Mouse (Mus musculus): ENCODE measurements around the gene Ncoa7.
A peak's percentile ranks its signal among the peaks of the same experiment; 100 is the strongest.

Gene Ncoa7

DNA sequence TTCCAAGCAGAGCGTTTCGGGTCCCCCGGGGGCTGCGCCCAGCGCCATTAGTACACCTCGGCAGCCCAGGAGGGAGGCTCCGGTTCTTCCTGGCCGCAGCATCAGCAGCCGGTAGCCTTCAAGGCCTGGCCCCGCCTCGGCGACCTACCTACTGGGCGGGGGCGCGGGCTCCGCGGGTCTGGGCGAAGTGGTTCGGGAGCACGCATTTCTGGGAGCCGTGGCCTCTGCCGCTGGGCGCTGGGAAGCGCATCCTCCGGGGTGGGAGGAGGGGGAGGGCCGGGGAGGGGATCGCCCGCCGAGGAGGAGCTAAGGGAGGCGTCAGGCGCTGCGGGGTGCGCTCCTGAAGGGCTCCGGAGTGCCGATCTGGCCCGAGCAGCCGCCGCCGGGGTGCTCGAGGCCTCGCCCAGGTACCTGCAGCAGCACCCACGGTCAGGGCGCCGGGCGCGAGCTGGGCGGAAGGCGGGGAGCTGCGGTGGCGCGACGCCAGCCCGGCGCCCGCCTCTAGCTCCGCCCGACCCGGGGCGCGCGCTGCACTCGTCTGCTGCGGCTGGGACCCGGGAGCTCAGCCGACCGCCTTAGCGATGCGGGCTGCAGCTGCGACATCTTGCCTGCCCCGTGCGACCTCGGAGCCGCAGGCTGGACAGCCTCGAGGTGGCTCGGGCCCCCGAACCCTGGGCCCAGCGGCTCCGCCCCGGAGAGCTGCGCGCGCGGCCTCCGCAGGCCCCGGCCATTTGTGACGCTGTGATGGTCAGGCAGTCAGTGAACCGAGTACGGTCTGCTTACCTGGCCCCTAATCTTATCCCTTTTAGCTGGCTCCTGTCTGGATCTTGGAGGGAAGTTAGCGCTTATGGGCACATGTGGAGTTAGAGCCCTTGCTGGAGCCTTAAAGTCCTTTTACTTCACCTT is at the start of gene Ncoa7:
Gene Ncoa7 (minus strand): TSS at position 646 of the 906 bp plus-strand sequence.
- DNase-seq (ENCODE audit: low read depth) = peak; percentile 87

DNA sequence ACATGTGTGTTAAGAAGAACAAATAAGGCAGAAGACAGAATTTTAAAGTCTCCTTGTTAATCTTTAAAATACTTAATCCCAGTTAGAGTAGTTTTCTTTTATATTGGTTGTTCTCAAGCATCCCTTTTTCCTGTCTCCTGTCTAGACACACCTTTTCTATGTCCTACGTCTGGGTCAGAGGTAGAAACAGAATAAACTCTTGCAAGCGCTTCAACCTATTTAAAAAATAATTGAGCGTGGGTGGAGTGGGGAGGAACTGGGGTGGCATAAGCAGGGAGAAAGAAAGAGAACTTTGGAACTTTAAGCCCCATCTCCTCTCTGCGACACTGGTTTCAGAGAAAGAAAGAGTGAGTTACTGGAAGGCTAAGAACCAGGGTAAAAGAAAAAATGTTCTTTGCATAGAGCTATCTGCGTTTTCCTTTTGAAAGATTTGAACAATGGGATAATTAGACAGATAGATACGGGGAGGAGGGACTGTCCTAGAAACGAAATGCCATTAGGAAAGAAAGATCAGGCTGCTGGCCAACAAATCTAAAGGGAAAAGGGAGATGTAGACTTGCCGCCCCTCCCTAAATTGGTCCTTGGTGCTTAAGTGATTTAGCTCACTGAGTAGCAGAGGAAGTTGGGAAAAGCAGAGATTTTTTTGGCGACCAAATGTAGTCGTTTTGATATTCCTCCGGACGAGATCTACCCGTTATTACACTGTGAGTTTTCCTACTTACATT is 42.1 kb upstream of the Ncoa7 start:
- DNase-seq (ENCODE audit: low read depth) = no peak

DNA sequence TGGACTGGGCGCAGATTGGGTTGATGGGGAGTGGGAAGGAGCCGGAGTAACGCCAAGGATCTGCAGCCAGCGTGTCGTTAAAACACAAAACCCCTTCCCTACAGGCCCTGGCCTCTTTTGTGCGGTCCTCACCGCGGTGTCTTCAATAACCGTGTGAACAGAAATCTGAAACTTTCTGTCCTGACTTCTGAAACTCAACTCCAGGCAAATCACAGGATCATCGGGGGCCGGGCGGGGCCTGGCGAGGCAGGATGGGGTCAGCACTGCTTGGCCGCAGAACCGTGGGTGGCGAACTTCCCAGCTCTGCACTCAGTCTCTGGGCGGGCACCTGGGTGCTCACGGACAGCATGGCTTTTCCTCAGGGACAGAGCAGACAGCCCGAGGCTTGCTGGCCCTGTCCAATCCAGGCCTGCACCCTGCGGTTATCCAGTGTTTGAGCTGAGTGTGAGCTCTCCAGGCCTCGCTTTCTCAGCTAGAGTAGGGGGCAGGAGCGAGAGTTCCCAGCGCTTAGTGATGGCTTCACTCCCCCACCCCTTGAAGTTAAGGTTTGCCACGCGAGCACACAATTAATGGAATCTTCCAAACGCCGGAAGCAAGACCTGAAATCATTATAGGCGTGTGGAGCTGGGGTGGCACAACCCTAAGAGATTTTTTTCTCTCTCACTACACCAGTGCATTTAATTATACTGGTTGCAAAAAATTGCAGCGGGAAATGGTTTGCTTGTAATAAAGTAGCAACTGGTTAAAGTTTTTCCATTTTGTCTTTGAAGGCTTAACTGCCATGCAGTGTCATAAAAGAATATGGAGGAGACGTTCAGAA is 41.3 kb upstream of the Ncoa7 start:
- no peak for DNase-seq (ENCODE audit: low read depth)

DNA sequence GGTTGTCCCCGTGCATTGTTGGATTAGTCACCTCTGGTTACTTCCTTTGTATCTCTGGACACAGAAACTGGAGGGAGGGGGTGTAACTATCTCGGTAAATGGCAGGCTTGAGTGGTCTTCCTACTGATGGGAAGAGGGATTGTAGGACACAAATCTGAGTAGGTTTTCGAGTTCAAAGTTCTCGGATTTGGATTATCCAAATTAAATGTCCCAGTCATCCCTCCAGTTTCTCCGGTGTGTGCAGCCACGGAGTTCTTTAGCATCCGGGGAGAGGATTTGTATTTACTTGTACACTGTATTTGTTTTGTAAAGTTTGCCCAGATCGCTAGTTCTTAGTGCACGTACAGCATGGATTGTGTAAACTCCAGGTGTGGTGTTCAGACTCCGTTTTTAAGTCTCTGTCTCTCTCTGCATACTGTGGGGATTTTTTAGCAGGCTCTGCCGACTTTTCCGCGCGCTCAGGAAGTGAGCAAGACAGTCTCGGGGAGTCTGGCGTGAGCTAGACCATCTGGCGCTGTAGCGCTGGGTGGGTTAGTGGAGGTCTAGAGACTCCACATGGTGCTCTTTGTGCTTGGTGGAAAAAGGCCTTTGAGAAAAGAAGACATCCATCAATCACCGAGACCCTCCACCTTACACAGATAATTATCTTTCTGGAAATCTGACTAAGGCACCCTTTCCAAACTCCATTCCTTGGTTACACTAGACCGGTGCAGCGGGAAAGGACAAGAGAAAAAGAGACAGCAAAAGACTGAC is 40.5 kb upstream of the Ncoa7 start:
- DNase-seq (ENCODE audit: low read depth) = no peak

DNA sequence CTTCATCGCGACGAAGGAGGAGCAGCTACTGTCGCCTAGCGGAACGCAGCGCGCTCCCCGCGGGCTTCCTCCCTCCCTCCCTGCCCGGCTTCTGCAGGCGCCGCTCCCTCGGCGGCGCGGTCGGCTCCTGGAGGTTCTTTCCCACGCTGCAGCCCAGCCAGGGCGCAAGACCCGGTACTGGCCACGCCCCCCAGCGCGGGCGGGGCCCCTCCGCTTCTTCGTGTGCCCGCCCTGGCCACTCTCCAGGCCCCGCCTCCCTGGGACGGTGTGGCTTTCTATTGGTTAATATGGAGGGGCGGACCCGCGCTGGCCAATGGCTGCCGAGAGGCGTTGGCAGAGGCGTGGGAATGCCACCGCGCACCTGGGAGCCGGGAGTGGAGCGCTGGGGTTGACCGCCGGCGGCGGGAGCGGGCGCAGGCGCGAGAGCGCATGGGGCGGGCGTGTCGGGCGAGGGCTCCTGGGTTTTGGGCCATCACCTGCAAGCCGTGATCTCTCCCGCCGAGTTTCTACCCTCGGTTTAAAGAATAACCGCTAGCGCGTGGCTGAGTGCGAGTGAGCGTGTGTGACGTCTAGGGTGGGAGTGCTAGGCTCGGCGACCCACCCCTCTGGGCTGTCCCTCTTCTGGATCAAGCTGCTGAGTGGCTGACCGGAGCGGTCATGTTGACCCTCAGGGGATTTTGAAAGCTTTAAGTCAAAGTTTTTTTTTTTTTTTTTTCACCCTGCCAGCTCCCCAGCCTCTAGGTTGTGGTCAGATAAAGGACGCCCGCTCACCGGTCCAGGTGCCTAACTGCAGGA is 39.7 kb upstream of the Ncoa7 start, which contains the start of gene Hey2:
Gene Hey2 (minus strand): TSS at position 159 of the 795 bp plus-strand sequence.
- no peak for DNase-seq (ENCODE audit: low read depth)

DNA sequence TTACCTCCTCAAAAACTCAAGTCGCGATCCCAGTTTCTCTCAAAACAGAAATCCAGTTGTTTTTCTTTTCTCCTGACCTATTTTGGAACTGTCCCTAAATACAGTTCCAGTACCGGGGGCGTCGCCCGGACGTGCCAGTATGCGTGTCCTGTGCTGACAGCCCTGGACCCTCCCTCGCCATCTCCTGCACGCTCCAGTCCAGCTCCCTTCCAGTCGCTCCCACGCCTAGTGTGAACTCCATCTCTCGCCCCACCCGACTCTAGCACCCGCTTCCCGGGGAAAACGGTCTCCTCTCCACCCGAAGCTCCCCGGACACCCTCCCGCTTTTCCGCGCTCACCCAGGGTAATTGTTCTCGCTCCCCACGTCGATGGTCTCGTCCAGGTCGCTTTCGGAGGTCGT is 39.1 kb upstream of the Ncoa7 start:
- no peak for DNase-seq (ENCODE audit: low read depth)

DNA sequence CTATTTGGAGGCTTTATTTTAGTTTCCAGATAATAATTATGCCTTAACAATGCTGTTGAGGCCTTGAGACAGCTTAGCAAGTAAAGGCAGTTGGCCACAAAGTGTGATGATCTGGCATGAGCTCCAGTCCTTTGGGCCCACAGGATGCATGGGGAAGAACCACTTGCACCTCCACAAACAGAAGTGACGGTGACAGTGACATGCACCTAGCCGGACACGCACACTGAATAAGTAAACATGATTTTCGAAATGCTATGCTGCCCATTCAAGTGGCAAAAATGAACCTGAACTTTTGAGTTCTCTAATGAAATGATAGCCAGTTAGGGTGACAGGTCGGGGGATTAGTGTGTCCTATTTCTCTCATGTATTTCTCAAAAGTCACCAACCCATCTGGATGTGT is 37.7 kb upstream of the Ncoa7 start:
- DNase-seq (ENCODE audit: low read depth) = no peak

DNA sequence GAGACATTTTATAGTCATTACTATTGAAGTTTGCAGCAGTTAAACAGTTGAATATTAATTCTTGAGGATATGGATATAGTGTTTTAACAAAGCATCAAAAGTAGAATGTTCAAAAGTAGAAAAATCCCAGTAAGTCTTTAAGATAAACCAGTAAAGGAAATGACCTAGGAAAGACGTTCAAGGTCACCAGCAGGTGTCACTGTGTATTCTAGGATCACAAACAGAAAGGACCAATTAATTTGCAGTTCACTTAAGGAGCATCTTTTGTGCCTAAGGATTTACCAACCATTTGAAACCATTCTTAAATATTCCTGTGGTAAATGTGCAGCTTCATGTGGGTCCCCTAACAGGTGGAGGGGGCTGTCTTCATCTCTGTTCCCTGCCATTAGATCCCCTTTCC is 35.1 kb upstream of the Ncoa7 start:
- peak; percentile 56 for DNase-seq (ENCODE audit: low read depth)

DNA sequence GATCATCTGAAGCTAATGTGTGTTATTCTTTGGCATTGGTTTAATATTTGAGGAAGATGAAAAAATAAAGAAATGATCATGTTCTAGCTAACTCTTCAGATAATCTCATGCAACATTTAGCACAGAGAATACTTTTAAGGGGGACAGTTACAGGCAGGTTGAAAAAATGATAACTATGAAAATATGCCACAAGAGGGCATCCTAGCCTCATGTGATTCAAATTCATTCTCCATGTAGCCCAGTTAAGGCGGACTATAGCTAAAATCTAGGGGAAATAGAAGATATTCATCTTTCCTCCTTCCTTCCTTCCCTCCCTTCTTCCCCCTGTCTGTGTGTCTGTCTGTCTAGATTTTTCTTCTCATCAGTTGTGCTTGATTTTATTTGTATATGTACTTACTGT is 21.9 kb upstream of the Ncoa7 start:
- peak; percentile 76 for DNase-seq (ENCODE audit: low read depth)

DNA sequence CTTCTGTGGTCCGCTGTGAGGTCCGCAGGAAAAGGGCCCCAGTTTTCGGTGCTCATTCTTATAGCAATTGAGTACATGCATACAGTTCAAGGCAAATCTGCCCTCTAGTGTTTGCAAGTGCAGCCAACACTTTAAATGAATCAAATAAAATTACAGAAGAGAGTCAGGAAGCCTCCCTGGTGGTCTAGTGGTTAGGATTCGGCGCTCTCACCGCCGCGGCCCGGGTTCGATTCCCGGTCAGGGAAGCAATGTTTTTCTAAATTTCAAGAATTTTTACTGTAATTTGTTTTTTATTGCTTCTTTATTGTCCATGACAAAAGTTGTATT is 7.8 kb upstream of the Ncoa7 start:
- peak; percentile 94 for DNase-seq (ENCODE audit: low read depth)

DNA sequence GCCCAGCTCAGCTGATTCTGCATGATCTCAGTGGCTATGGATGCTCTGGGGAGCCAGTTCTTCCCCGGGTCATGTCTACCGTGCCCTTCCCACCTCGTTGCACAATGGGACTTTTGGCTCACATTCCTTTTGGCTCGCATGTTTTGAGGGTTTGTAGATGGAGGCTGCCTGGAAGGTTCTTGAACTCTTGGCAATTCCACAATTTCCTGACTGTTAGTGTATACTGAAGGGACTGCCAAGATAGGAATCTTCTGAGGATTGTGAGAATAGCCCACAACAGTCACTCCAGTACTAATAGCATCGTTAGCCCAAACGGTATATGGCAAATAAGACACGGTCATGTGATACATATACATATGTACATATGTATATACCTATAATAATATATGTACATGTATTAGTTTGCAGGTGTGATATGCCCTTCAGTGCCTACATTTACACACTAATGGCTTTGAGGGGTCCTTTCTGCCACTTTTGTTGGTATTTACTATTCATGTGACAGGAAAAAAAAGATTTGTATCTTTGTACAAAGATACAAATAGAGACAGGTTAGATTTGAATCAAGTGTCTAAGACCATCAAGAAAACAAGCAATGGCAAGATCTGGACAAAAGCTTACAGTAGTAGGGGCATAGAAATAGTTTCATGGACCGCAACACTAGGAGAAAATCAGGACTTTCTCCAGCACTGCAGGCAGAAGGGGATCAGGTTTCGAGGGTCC is 7.3 kb upstream of the Ncoa7 start:
- DNase-seq (ENCODE audit: low read depth) = peak; percentile 74

DNA sequence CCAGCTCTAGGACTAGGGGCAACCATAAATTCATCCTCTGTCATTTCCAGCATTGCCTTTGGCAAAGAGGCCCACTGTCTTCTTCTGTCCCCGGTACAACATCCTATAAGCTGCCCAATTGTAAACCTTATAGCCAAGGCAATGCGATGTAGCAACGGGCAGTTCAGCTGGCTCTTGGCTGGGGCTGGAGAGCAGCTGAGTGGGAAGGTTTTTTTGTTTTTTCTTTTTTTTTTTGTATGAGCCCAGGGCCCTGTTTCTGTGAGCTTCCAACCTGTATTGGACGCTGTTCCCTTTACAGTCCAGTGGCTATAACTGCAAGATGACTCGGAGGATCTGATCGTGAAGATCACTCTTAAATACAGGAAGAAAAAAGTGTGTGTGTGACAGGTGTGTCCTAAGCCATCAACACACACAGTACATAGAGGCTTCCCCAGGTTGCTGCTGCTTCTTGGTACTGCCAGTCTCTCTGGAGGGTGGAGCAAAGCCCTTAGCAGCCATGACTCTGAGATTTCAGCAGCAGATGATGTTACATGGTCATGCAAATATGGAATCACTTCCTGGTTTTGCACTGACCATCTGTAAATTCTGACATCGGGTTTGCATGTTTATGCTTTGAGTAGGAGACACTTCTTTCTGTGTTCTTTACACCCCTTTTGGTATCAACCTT is 594 bp upstream of the Ncoa7 start:
- peak; percentile 59 for DNase-seq (ENCODE audit: low read depth)

DNA sequence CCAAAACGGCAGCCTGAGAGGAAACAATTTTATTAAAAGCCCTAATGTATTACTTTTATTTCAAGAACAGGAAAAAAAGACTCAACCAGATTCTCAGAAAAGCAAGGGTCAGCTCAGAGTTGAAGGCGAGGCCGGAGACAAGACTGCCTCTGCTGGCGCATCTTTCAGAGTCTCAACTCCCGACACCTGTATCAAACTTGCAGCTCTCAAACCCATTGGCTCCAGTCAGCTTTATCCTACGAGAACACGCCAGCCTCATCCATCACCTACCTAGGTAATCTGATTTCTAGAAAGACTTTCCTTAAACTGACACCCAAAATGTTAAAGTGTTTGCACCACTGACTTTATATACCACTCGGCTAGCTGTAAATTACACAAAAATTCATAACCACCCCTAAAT is 1.1 kb downstream of the Ncoa7 start:
- peak; percentile 35 for DNase-seq (ENCODE audit: low read depth)

DNA sequence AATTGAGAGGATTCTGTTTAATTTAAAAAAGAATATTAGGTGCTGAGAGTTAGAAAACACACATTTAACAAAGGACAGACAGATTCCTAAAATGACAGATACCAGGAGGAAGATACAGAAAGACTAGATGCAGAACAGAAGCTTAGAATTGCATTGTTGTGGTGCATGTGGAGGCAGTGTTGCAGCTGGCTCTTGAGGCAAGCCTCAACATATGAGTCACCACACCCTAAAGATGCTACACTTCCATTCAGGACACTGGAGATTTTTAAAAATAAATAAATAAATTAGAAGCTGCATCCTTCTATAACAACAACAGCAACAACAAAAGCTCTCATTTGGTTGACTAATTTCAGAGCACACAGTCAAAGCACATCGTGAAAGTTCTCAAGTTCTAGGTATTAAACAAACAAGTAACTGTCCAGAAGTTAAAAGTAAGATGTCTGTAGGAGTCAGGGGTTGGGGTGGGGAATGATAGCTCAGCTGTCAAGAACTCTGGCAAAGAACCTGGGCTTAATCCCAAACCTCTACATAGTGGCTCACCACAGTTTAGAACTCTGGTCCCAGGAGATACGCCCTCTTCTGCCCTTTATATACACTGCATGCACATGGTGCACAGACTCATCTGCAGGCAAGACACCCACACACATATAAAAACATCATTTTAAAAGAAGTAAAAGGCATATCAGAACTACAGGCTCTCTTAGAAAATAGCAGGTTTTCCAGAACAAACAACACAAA is 3.2 kb downstream of the Ncoa7 start:
- peak; percentile 55 for DNase-seq (ENCODE audit: low read depth)

DNA sequence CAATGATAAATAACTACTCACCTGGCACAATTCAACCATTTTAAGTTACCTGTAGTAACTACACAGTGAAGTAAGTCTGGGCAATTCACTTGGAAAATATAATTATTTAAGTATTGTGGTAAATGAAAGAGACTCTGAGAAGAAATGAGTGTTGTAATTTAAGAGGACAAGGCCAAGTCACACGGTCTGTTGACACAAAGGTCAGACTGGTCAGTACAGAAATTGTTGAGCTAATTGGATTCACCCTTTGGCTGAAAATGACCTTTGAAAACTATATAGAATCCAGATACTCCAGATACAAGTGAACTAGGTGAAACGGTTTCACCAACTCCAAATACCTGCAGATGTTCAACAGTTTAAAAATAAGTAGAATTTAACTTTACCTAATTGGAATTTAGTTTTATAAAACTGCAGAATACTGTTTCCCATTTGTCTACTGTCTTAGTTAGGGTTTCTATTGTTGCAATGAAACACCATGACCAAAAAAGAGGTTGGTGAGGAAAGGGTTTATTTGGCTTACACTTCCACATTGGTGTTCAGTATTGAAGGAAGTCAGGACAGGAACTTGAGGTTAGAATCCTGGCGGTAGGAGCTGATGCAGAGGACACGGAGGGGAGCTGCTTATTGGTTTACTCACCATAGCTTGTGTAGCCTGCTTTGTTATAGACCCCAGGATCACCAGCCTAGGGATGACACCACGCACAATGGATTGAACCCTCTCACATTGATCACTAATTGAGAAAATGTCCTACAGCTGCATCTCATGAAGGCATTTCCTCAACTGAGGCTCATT is 6.5 kb downstream of the Ncoa7 start:
- no peak for DNase-seq (ENCODE audit: low read depth)

DNA sequence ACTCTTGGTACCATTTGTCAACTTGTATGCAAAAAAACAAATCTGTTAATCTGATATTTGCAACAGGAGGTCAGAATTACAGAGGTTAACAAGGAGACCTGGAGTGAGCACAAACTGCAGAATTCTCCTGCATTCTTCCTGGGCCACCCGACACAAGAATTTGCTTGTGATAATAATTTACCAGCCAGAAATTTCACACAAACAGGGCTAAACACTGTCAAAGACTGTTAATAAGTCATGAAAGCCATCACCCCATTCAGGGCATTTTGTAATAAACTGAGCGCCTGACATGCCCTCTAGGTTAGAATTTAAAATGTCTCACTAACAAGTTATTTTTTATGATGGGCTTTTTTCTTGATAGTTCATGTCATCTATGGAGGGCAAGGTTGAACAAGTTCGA is 12.1 kb downstream of the Ncoa7 start:
- no peak for DNase-seq (ENCODE audit: low read depth)

DNA sequence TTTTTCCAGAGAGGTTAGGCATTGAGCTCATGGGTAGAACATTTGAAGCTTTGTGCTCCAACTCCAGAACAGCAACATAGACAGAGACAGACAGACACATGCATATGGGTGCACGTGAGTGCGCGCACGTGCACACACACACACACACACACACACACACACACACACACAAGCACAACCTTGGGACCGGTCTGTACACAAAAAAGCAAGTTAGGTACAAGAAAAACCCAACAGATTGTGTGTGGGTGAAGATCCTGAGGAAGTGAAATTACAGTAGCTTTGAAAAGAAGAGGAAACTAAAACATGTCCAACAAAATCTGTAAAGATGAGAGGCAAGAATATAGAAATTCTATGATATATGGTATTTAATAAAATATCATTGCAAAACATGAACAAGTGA is 13.6 kb downstream of the Ncoa7 start:
- no peak for DNase-seq (ENCODE audit: low read depth)

DNA sequence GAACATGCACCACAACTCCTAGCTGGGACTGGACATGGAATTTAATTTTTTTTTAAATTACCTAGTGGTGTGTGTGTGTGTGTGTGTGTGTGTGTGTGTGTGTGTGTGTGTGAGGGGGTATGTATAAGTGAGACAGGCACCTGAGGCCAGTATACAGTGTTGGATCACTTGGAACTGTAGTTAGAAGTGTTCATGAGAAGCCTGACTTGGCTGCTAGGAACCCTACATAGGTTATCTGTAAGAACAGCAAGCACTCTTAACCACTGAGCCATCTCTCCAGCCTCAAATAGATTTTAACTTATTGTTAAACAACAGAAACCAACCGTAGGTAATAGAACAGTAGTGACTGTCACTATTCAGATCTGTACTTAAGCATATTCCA is 14.8 kb downstream of the Ncoa7 start:
- DNase-seq (ENCODE audit: low read depth) = no peak

Data from NIH3T3 (cell line).